Mouse (Mus musculus) MEL (cell line): Measurements from ENCODE around the gene Tmem239. TPM values are rescaled to one million over a fixed set of nuclear protein-coding genes. Genes with fewer than 3 reads are reported as not detected.
"Not testable (repeated sequence)": the region's sequence is repeated elsewhere in the genome, so short reads cannot be mapped to it uniquely, and the experiment has no call there.

Experiments used
- DNase-seq: peaks from one replicate; pipeline ENCODE4 v3.0.0; 2011; ENCODE audit warnings: low read depth, low spot score
- H3K27ac ChIP-seq: 2 replicates; pipeline ENCODE4 v1.5.1; 2012; ENCODE audit warnings: low read depth, mild to moderate bottlenecking, control low read depth, low read length, moderate library complexity; ENCODE audit not compliant: control insufficient read depth
- H3K27me3 ChIP-seq, 2 experiments: fragments of 150-350 bp in 1 of 2; sonication (generic) in 1 of 2; 2 replicates each; pipeline ENCODE4 v1.6.1; 2012; ENCODE audit warnings: low read length in 2 of 2, mild to moderate bottlenecking in 2 of 2, improper control_type of control experiment in 1 of 2, moderate library complexity in 1 of 2; ENCODE audit not compliant: insufficient read depth in 2 of 2, control insufficient read depth in 1 of 2
- H3K36me3 ChIP-seq, 2 experiments: 2 replicates each; pipeline ENCODE4 v1.6.1; 2012 to 2014; ENCODE audit warnings: low read length in 2 of 2, improper control_type of control experiment in 1 of 2, inconsistent platforms in 1 of 2, mild to moderate bottlenecking in 1 of 2; ENCODE audit not compliant: insufficient read depth in 2 of 2, control insufficient read depth in 1 of 2
- H3K4me1 ChIP-seq, 2 experiments: fragments of 150-350 bp in 1 of 2; sonication (generic) in 1 of 2; 2 replicates each; pipeline ENCODE4 v1.6.1; 2012; ENCODE audit warnings: low read length in 2 of 2, improper control_type of control experiment in 1 of 2, mild to moderate bottlenecking in 1 of 2; ENCODE audit not compliant: insufficient read depth in 2 of 2, control insufficient read depth in 1 of 2
- H3K4me3 ChIP-seq, 2 experiments: fragments of 150-350 bp in 1 of 2; sonication (generic) in 1 of 2; 2 replicates each; pipeline ENCODE4 v1.5.1; 2012; ENCODE audit warnings: low read depth in 2 of 2, low read length in 2 of 2, mild to moderate bottlenecking in 2 of 2, moderate library complexity in 2 of 2, control low read depth in 1 of 2, improper control_type of control experiment in 1 of 2; ENCODE audit not compliant: control insufficient read depth in 1 of 2, insufficient read depth in 1 of 2
- H3K79me2 ChIP-seq: 2 replicates; pipeline ENCODE4 v1.6.1; 2012; ENCODE audit warnings: mild to moderate bottlenecking, low read length, moderate library complexity; ENCODE audit not compliant: control insufficient read depth, poor library complexity, insufficient read depth
- H3K9ac ChIP-seq: 2 replicates; pipeline ENCODE4 v1.6.1; 2012; ENCODE audit warnings: low read depth, mild to moderate bottlenecking, control low read depth, low read length, moderate library complexity; ENCODE audit not compliant: control insufficient read depth, poor library complexity, severe bottlenecking
- H3K9me3 ChIP-seq: fragments of 150-350 bp; sonication (generic); replicated peaks from 2 replicates; pipeline ENCODE4 v1.6.1; 2012; ENCODE audit warnings: mild to moderate bottlenecking, low read length, improper control_type of control experiment, moderate library complexity; ENCODE audit not compliant: insufficient read depth
- BHLHE40 ChIP-seq: IDR thresholded peaks from 2 replicates; pipeline ENCODE4 v1.6.1; 2012; ENCODE audit warnings: low read depth, mild to moderate bottlenecking, inconsistent platforms, low read length, improper control_type of control experiment, borderline replicate concordance
- ELF1 ChIP-seq: IDR thresholded peaks from 2 replicates; pipeline ENCODE4 v1.6.1; 2014; ENCODE audit warnings: low read depth, mild to moderate bottlenecking, inconsistent platforms, low read length, improper control_type of control experiment, moderate library complexity
- EP300 ChIP-seq, 2 experiments: IDR thresholded peaks; 2 replicates each; pipeline ENCODE4 v1.6.1; 2011; ENCODE audit warnings: improper control_type of control experiment in 2 of 2, low read length in 2 of 2, low read depth in 1 of 2, mild to moderate bottlenecking in 1 of 2
- ETS1 ChIP-seq: IDR thresholded peaks from 2 replicates; pipeline ENCODE4 v1.6.1; 2012; ENCODE audit warnings: low read depth, mild to moderate bottlenecking, inconsistent platforms, low read length, improper control_type of control experiment, moderate library complexity
- GATA1 ChIP-seq: IDR thresholded peaks from 2 replicates; pipeline ENCODE4 v1.6.1; 2011; ENCODE audit warnings: low read depth, low read length, improper control_type of control experiment
- HCFC1 ChIP-seq: IDR thresholded peaks from 2 replicates; pipeline ENCODE4 v1.6.1; 2012; ENCODE audit warnings: low read depth, mild to moderate bottlenecking, inconsistent platforms, low read length, improper control_type of control experiment, moderate library complexity
- JUND ChIP-seq: IDR thresholded peaks from 2 replicates; pipeline ENCODE4 v1.6.1; 2011; ENCODE audit warnings: low read depth, mild to moderate bottlenecking, improper control_type of control experiment, low read length
- MAX ChIP-seq: IDR thresholded peaks from 2 replicates; pipeline ENCODE4 v1.6.1; 2011; ENCODE audit warnings: low read length, improper control_type of control experiment
- MXI1 ChIP-seq: IDR thresholded peaks from 2 replicates; pipeline ENCODE4 v1.6.1; 2011; ENCODE audit warnings: mild to moderate bottlenecking, low read depth, low read length, improper control_type of control experiment
- MYB ChIP-seq: IDR thresholded peaks from 2 replicates; pipeline ENCODE4 v1.6.1; 2011; ENCODE audit warnings: mild to moderate bottlenecking, low read depth, low read length, improper control_type of control experiment
- POLR2A ChIP-seq, 2 experiments: IDR thresholded peaks; 2 replicates each; pipeline ENCODE4 v1.6.1; 2011 to 2012; ENCODE audit warnings: low read length in 2 of 2, mild to moderate bottlenecking in 2 of 2, control low read depth in 1 of 2, improper control_type of control experiment in 1 of 2, low read depth in 1 of 2, moderate library complexity in 1 of 2; ENCODE audit not compliant: control insufficient read depth in 1 of 2, insufficient read depth in 1 of 2, poor library complexity in 1 of 2
- SIN3A ChIP-seq: IDR thresholded peaks from 2 replicates; pipeline ENCODE4 v1.6.1; 2012; ENCODE audit warnings: low read length, improper control_type of control experiment, inconsistent platforms
- SMC3 ChIP-seq: IDR thresholded peaks from 2 replicates; pipeline ENCODE4 v1.6.1; 2011; ENCODE audit warnings: low read depth, low read length, improper control_type of control experiment
- TAL1 ChIP-seq: IDR thresholded peaks from 2 replicates; pipeline ENCODE4 v1.6.1; 2012; ENCODE audit warnings: mild to moderate bottlenecking, inconsistent platforms, low read length, moderate library complexity, mixed read lengths
- TBP ChIP-seq: IDR thresholded peaks from 2 replicates; pipeline ENCODE4 v1.8.0; 2011; ENCODE audit warnings: low read depth, low read length, improper control_type of control experiment
- TCF12 ChIP-seq: IDR thresholded peaks from 2 replicates; pipeline ENCODE4 v1.6.1; 2014; ENCODE audit warnings: low read depth, mild to moderate bottlenecking, inconsistent platforms, low read length, improper control_type of control experiment, moderate library complexity
- USF1 ChIP-seq: IDR thresholded peaks from 2 replicates; pipeline ENCODE4 v1.6.1; 2014; ENCODE audit warnings: low read depth, mild to moderate bottlenecking, inconsistent platforms, low read length, improper control_type of control experiment, moderate library complexity
- ZNF384 ChIP-seq: IDR thresholded peaks from 2 replicates; pipeline ENCODE4 v1.6.1; 2012; ENCODE audit warnings: low read depth, mild to moderate bottlenecking, inconsistent platforms, low read length, improper control_type of control experiment
- polyA plus RNA-seq, 2 experiments: library from polyadenylated mRNA; stranded (reverse) in 1 of 2; unstranded in 1 of 2; fragments of >175 nt in 1 of 2; fragments of >200 nt in 1 of 2; gene quantifications; 2 replicates each; pipeline versions ENCODE4 v1.2.1 to v1.2.4; 2012; ENCODE audit warnings: low replicate concordance in 2 of 2, low read depth in 1 of 2; ENCODE audit not compliant: insufficient read length in 2 of 2, insufficient read depth in 1 of 2, missing spikeins in 1 of 2
- total RNA-seq: library from RNA; depleted of rRNA; stranded (reverse); fragments of 300-350 nt; gene quantifications from 2 replicates; pipeline ENCODE4 v1.2.3, GENCODE M21; 2012

The Tmem239 gene
- total and polyA plus RNA-seq, 3 experiments = 0.11 TPM; not detected in 2

- H3K27ac ChIP-seq = no peak overlapping the region
- H3K36me3 ChIP-seq = no peaks in the 10 kb centered on the region
- H3K9me3 ChIP-seq = no peaks in the 10 kb centered on the region
- H3K4me1 ChIP-seq = peaks cover 0 to 3% of the 10 kb centered on the region in 2 experiments; a peak in 1 of 4 replicates
- DNase-seq = no peak
- no peak overlapping the region for H3K9ac ChIP-seq
- TF ChIP-seq HCFC1 = no peak
- TF ChIP-seq MAX = no peak
- no peak for TF ChIP-seq BHLHE40
- TF ChIP-seq USF1 = no peak
- no peak for TF ChIP-seq TBP
- TF ChIP-seq MXI1 = no peak
- no peak for TF ChIP-seq ELF1
- TF ChIP-seq POLR2A (IDR thresholded peaks at IDR 0.05; ENCODE audit: control insufficient read depth in 1 of 2, insufficient read depth in 1 of 2, low read depth in 1 of 2, low read length in 2 of 2, poor library complexity in 1 of 2) = no peak
- TF ChIP-seq SMC3 = no peak
- no peak for TF ChIP-seq ZNF384
- TF ChIP-seq MYB = no peak
- H3K4me3 ChIP-seq = no peak overlapping the region
- no peaks in the 10 kb centered on the region for H3K27me3 ChIP-seq
- H3K79me2 ChIP-seq = no peaks in the 10 kb centered on the region
Measured at GRCm38 (mm10) chr2:130367386-130367785, 38.9 kb upstream of the Tmem239 start.

GRCm38 (mm10) chr2:130373026-130373425 is 33.3 kb upstream of the Tmem239 start:
- H3K27me3 ChIP-seq = not testable (repeated sequence)

GRCm38 (mm10) chr2:130374951-130375350 is 31.3 kb upstream of the Tmem239 start:
- Histone ChIP-seq H3K27me3 (peaks cover 0 to 11% of the 10 kb centered on the region in 2 experiments; a peak in 2 of 4 replicates), H3K36me3 (peaks cover 0 to 4% of the 10 kb centered on the region in 2 experiments; a peak in 2 of 4 replicates), H3K79me2 (no peaks in the 10 kb centered on the region), H3K4me1 (peaks cover 4 to 6% of the 10 kb centered on the region in 2 experiments; a peak in 3 of 4 replicates), H3K9me3 (no peaks in the 10 kb centered on the region), H3K4me3 (no peak overlapping the region)
- DNase-seq = no peak
- TF ChIP-seq JUND = no peak
- TF ChIP-seq, all 39 proteins: peak for 0
- no peak overlapping the region for H3K27ac ChIP-seq
- no peak overlapping the region for H3K9ac ChIP-seq

More at GRCm38 (mm10) chr2:130373026-130373425, 33.3 kb upstream of the Tmem239 start:
- H3K4me1 ChIP-seq, H3K9me3 ChIP-seq, H3K27ac ChIP-seq, H3K4me3 ChIP-seq, H3K79me2 ChIP-seq, H3K9ac ChIP-seq, H3K36me3 ChIP-seq: not testable (repeated sequence)
- peak; percentile 70 for DNase-seq
- TF ChIP-seq SIN3A (0 out of 2 replicates have a peak, but pooled peaks have one; percentile 13), TCF12 (peak; percentile 87), TAL1 (peak; percentile 86), GATA1 (peak; percentile 57; the same call in 1 of the 2 replicates), ETS1 (0 out of 2 replicates have a peak, but pooled peaks have one; percentile 24), EP300 (IDR thresholded peaks at IDR 0.05; ENCODE audit: low read depth in 1 of 2, low read length in 2 of 2) (peak; percentile 59 to 78; a peak in 3 of 4 replicates)
